In the genomic region with DNA sequence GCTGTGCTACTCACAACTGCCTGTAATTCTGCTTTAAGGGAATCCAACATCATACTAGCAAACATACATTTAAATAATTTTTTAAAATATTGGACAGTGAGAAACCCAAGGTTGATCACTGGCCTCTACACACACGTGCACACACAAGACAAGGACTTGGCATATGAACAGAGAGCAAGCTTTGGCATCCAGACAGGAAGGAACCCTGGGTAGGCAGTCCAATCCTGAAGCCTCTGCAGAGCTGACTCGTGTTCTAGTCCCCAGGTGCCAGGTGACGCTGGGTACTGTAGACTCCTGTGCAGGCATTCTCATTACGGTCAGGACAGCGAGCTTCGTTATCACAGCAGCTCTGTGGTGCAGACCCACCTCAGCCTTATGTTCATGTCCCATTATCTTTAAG, we compare ENCODE assay signal across 18 mouse cellular contexts.
DNase-seq lines count a peak whose midpoint lies in the region; ATAC-seq and TF ChIP-seq lines count a peak whose summit lies in the region.
"Had no signal": no experiment of that assay in that cellular context is flagged by ENCODE, and none has a peak within 500 bp of the region (broad histone marks: within the 10 kb centered on the region; RNA-seq: fewer than 3 reads in every experiment).

No protein-coding gene starts in this region.

- no peaks in the 10 kb centered on the region for H3K27me3 ChIP-seq in forebrain, embryonic 15.5 days
- no peaks in the 10 kb centered on the region for H3K27me3 ChIP-seq in forebrain, postnatal 0 days (ENCODE audit: insufficient read depth, low read length)
- 0 out of 2 replicates have a peak, but pooled peaks cover 3% of the 10 kb centered on the region for H3K27me3 ChIP-seq in midbrain, embryonic 13.5 days
- no peaks in the 10 kb centered on the region for H3K27me3 ChIP-seq in midbrain, embryonic 10.5 days (ENCODE audit: low read depth, poor library complexity, severe bottlenecking)
- H3K27me3 ChIP-seq in embryonic facial prominence, embryonic 10.5 days (replicated peaks; ENCODE audit: low read depth, poor library complexity, severe bottlenecking), result peaks cover 14% of the 10 kb centered on the region; the same call in 1 of the 2 replicates
- H3K27me3 ChIP-seq: kidney, embryonic 15.5 days; limb, embryonic 12.5 days; liver, embryonic 12.5 days; neural tube, embryonic 15.5 days; Patski had no signal

- peak; percentile 31; the same call in 1 of the 2 replicates for ATAC-seq in forebrain, embryonic 15.5 days (replicated peaks)
- no peak for ATAC-seq in forebrain, postnatal 0 days
- 0 out of 2 replicates have a peak, but pooled peaks have one; percentile 28 for ATAC-seq in midbrain, embryonic 13.5 days
- ATAC-seq: intestine, embryonic 16.5 days; liver, embryonic 12.5 days; Patski had no signal

- no peak overlapping the region for H3K9ac ChIP-seq in forebrain, embryonic 15.5 days (replicated peaks)
- no peak overlapping the region for H3K9ac ChIP-seq in forebrain, postnatal 0 days
- no peak overlapping the region for H3K9ac ChIP-seq in midbrain, embryonic 13.5 days (replicated peaks)
- H3K9ac ChIP-seq: embryonic facial prominence, embryonic 15.5 days; kidney, embryonic 15.5 days; limb, embryonic 12.5 days; liver, embryonic 12.5 days; neural tube, embryonic 15.5 days had no signal

- no peak overlapping the region for H3K4me3 ChIP-seq in forebrain, embryonic 15.5 days
- H3K4me3 ChIP-seq in forebrain, postnatal 0 days (ENCODE audit: low read depth, low read length), result no peak overlapping the region
- no peak overlapping the region for H3K4me3 ChIP-seq in midbrain, embryonic 13.5 days (replicated peaks)
- no peak overlapping the region for H3K4me3 ChIP-seq in midbrain, embryonic 10.5 days
- no peak overlapping the region for H3K4me3 ChIP-seq in embryonic facial prominence, embryonic 10.5 days
- H3K4me3 ChIP-seq: embryonic facial prominence, embryonic 15.5 days; kidney, embryonic 15.5 days; limb, embryonic 12.5 days; liver, embryonic 12.5 days; neural tube, embryonic 15.5 days had no signal

- no peak overlapping the region for H3K4me2 ChIP-seq in forebrain, embryonic 15.5 days (replicated peaks)
- H3K4me2 ChIP-seq in forebrain, postnatal 0 days (ENCODE audit: low read depth), result no peak overlapping the region
- H3K4me2 ChIP-seq in midbrain, embryonic 13.5 days (replicated peaks), result no peak overlapping the region
- H3K4me2 ChIP-seq: embryonic facial prominence, embryonic 15.5 days; kidney, embryonic 15.5 days; liver, embryonic 12.5 days; neural tube, embryonic 15.5 days had no signal

- peaks cover 57% of the 10 kb centered on the region for H3K4me1 ChIP-seq in forebrain, embryonic 15.5 days
- peaks cover 21% of the 10 kb centered on the region for H3K4me1 ChIP-seq in forebrain, postnatal 0 days (ENCODE audit: insufficient read depth)
- H3K4me1 ChIP-seq in midbrain, embryonic 13.5 days (replicated peaks), result peaks cover 89% of the 10 kb centered on the region
- H3K4me1 ChIP-seq in midbrain, embryonic 10.5 days, result peaks cover 87% of the 10 kb centered on the region
- peaks cover 62% of the 10 kb centered on the region for H3K4me1 ChIP-seq in embryonic facial prominence, embryonic 10.5 days

- peak; percentile 63 to 85 for DNase-seq in adrenal gland, adult (ENCODE audit: inconsistent age in 2 of 2, low spot score in 1 of 2)
- no peak for DNase-seq in adrenal gland, postnatal 4 days (ENCODE audit: low spot score in 2 of 2)
- DNase-seq in forebrain, postnatal 0 days, result no peak
- DNase-seq in midbrain, embryonic 10.5 days (ENCODE audit: low spot score), result no peak
- DNase-seq in lung, postnatal 10 days, result no peak
- DNase-seq in embryonic facial prominence, embryonic 10.5 days (ENCODE audit: low spot score), result no peak
- DNase-seq: lung, adult 2 months; right cerebral cortex, postnatal 25 days; thymus, postnatal 36 days had no signal

- no peak overlapping the region for H3K27ac ChIP-seq in forebrain, embryonic 15.5 days (replicated peaks)
- no peak overlapping the region for H3K27ac ChIP-seq in forebrain, postnatal 0 days (ENCODE audit: low read depth, low read length)
- peak overlapping the region; percentile 49; the same call in 1 of the 2 replicates for H3K27ac ChIP-seq in midbrain, embryonic 13.5 days
- H3K27ac ChIP-seq in midbrain, embryonic 10.5 days (replicated peaks), result no peak overlapping the region
- H3K27ac ChIP-seq in embryonic facial prominence, embryonic 10.5 days (replicated peaks), result no peak overlapping the region
- H3K27ac ChIP-seq: embryonic facial prominence, embryonic 15.5 days; kidney, embryonic 15.5 days; liver, embryonic 12.5 days; neural tube, embryonic 15.5 days had no signal

- H3K36me3 ChIP-seq in forebrain, embryonic 15.5 days, result no peaks in the 10 kb centered on the region
- no peaks in the 10 kb centered on the region for H3K36me3 ChIP-seq in forebrain, postnatal 0 days (ENCODE audit: insufficient read depth)
- no peaks in the 10 kb centered on the region for H3K36me3 ChIP-seq in midbrain, embryonic 13.5 days
- H3K36me3 ChIP-seq in midbrain, embryonic 10.5 days, result no peaks in the 10 kb centered on the region
- no peaks in the 10 kb centered on the region for H3K36me3 ChIP-seq in embryonic facial prominence, embryonic 10.5 days (replicated peaks)
- H3K36me3 ChIP-seq: embryonic facial prominence, embryonic 15.5 days; kidney, embryonic 15.5 days; limb, embryonic 12.5 days; liver, embryonic 12.5 days; neural tube, embryonic 15.5 days had no signal

- no peaks in the 10 kb centered on the region for H3K9me3 ChIP-seq in forebrain, embryonic 15.5 days
- no peaks in the 10 kb centered on the region for H3K9me3 ChIP-seq in forebrain, postnatal 0 days (ENCODE audit: low read length)
- H3K9me3 ChIP-seq in midbrain, embryonic 13.5 days, result no peaks in the 10 kb centered on the region
- H3K9me3 ChIP-seq in midbrain, embryonic 10.5 days (replicated peaks), result no peaks in the 10 kb centered on the region
- no peaks in the 10 kb centered on the region for H3K9me3 ChIP-seq in embryonic facial prominence, embryonic 10.5 days
- H3K9me3 ChIP-seq: embryonic facial prominence, embryonic 15.5 days; kidney, embryonic 15.5 days; limb, embryonic 12.5 days; liver, embryonic 12.5 days; neural tube, embryonic 15.5 days had no signal

- 53% methylated on average over 6 of the region's 6 CpGs for WGBS in forebrain, embryonic 15.5 days
- 59% methylated on average over 6 of the region's 6 CpGs for WGBS in forebrain, postnatal 0 days
- WGBS in midbrain, embryonic 13.5 days, result 71% methylated on average over 6 of the region's 6 CpGs
- 92% methylated on average over 6 of the region's 6 CpGs for WGBS in midbrain, embryonic 10.5 days
- 84% methylated on average over 6 of the region's 6 CpGs for WGBS in embryonic facial prominence, embryonic 10.5 days

- TF ChIP-seq CTCF in forebrain, postnatal 0 days (IDR thresholded peaks at IDR 0.05; ENCODE audit: low read depth), result no peak

Comparison
In these comparisons a context has a peak if more than half of its experiments do, and no peak if none do; other contexts are left out.
1. DNase-seq: peak in adrenal gland, adult (2 of 2); none in adrenal gland, postnatal 4 days (0 of 2), forebrain, postnatal 0 days (single experiment), midbrain, embryonic 10.5 days (single experiment), lung, postnatal 10 days (single experiment) and embryonic facial prominence, embryonic 10.5 days (single experiment).